Mouse (Mus musculus): ENCODE data around the gene Dlgap1. TPM values are rescaled to one million over a fixed set of nuclear protein-coding genes. Genes with fewer than 3 reads are reported as not detected.
A peak's percentile ranks its signal among the peaks of the same experiment; 100 is the strongest.

The Dlgap1 gene
- polyA plus RNA-seq, 1 experiment from 2014 or later = 3.8 TPM

GRCm38 (mm10) chr17:70849399-70850232 lies 880.7 kb downstream of the Dlgap1 start:
- no peaks in the 10 kb centered on the region for H3K9me3 ChIP-seq (ENCODE audit: control insufficient read depth, low read length)
- peak overlapping the region; percentile 45 for H3K4me3 ChIP-seq (ENCODE audit: low read length)
- H3K9ac ChIP-seq (ENCODE audit: low read depth, low read length) = peak overlapping the region; percentile 70
- peaks cover 23% of the 10 kb centered on the region for H3K4me1 ChIP-seq (ENCODE audit: control insufficient read depth, insufficient read depth, low read length)
- H3K36me3 ChIP-seq (ENCODE audit: control insufficient read depth, insufficient read depth, low read length) = peaks cover 18% of the 10 kb centered on the region
- peak overlapping the region; percentile 98 for H3K27ac ChIP-seq (ENCODE audit: low read depth, low read length)
- peak; percentile 24; the same call in 1 of the 2 replicates for ATAC-seq (ENCODE audit: low FRiP score, low TSS enrichment)
- 0% methylated on average over 33 of the region's 33 CpGs for WGBS
- H3K27me3 ChIP-seq (ENCODE audit: control insufficient read depth, insufficient read depth, low read length) = no peaks in the 10 kb centered on the region
- peak overlapping the region; percentile 75 for H3K4me2 ChIP-seq (replicated peaks; ENCODE audit: low read depth, low read length)

GRCm38 (mm10) chr17:70850233-70850995 lies 881.5 kb downstream of the Dlgap1 start:
- Histone ChIP-seq H3K36me3 (ENCODE audit: control insufficient read depth, insufficient read depth, low read length) (peaks cover 11% of the 10 kb centered on the region), H3K9ac (ENCODE audit: low read depth, low read length) (peak overlapping the region; percentile 70), H3K4me1 (ENCODE audit: control insufficient read depth, insufficient read depth, low read length) (peaks cover 23% of the 10 kb centered on the region), H3K4me3 (ENCODE audit: low read length) (peak overlapping the region; percentile 45), H3K9me3 (ENCODE audit: control insufficient read depth, low read length) (no peaks in the 10 kb centered on the region), H3K4me2 (replicated peaks; ENCODE audit: low read depth, low read length) (peak overlapping the region; percentile 75), H3K27me3 (ENCODE audit: control insufficient read depth, insufficient read depth, low read length) (no peaks in the 10 kb centered on the region), H3K27ac (ENCODE audit: low read depth, low read length) (peak overlapping the region; percentile 98)
- peak; percentile 7; the same call in 1 of the 2 replicates for ATAC-seq (ENCODE audit: low FRiP score, low TSS enrichment)
- under 1% methylated on average over 40 of the region's 40 CpGs for WGBS

GRCm38 (mm10) chr17:70850996-70851991 lies 882.4 kb downstream of the Dlgap1 start:
- Histone ChIP-seq H3K9ac (ENCODE audit: low read depth, low read length) (peak overlapping the region; percentile 70), H3K27ac (ENCODE audit: low read depth, low read length) (peak overlapping the region; percentile 98), H3K27me3 (ENCODE audit: control insufficient read depth, insufficient read depth, low read length) (no peaks in the 10 kb centered on the region), H3K9me3 (ENCODE audit: control insufficient read depth, low read length) (no peaks in the 10 kb centered on the region), H3K4me2 (replicated peaks; ENCODE audit: low read depth, low read length) (peak overlapping the region; percentile 75), H3K36me3 (ENCODE audit: control insufficient read depth, insufficient read depth, low read length) (peaks cover 2% of the 10 kb centered on the region; the same call in 1 of the 2 replicates), H3K4me1 (ENCODE audit: control insufficient read depth, insufficient read depth, low read length) (peaks cover 14% of the 10 kb centered on the region), H3K4me3 (ENCODE audit: low read length) (peak overlapping the region; percentile 45)
- ATAC-seq (ENCODE audit: low FRiP score, low TSS enrichment) = peak; percentile 73
- under 1% methylated on average over 53 of the region's 54 CpGs for WGBS

GRCm38 (mm10) chr17:70852011-70852685 lies 883.3 kb downstream of the Dlgap1 start:
- Histone ChIP-seq H3K36me3 (ENCODE audit: control insufficient read depth, insufficient read depth, low read length) (no peaks in the 10 kb centered on the region), H3K27me3 (ENCODE audit: control insufficient read depth, insufficient read depth, low read length) (no peaks in the 10 kb centered on the region), H3K4me3 (ENCODE audit: low read length) (peak overlapping the region; percentile 45), H3K27ac (ENCODE audit: low read depth, low read length) (peak overlapping the region; percentile 98), H3K9me3 (ENCODE audit: control insufficient read depth, low read length) (no peaks in the 10 kb centered on the region), H3K4me1 (ENCODE audit: control insufficient read depth, insufficient read depth, low read length) (peaks cover 9% of the 10 kb centered on the region; the same call in 1 of the 2 replicates), H3K9ac (ENCODE audit: low read depth, low read length) (peak overlapping the region; percentile 70), H3K4me2 (replicated peaks; ENCODE audit: low read depth, low read length) (peak overlapping the region; percentile 75)
- no peak for ATAC-seq (ENCODE audit: low FRiP score, low TSS enrichment)
- WGBS = under 1% methylated on average over 29 of the region's 29 CpGs

- H3K9me3 ChIP-seq (ENCODE audit: control insufficient read depth, low read length) = no peaks in the 10 kb centered on the region
- H3K4me1 ChIP-seq (ENCODE audit: control insufficient read depth, insufficient read depth, low read length) = peaks cover 5% of the 10 kb centered on the region; the same call in 1 of the 2 replicates
- H3K27me3 ChIP-seq (ENCODE audit: control insufficient read depth, insufficient read depth, low read length) = no peaks in the 10 kb centered on the region
- H3K27ac ChIP-seq (ENCODE audit: low read depth, low read length) = peak overlapping the region; percentile 97
- no peaks in the 10 kb centered on the region for H3K36me3 ChIP-seq (ENCODE audit: control insufficient read depth, insufficient read depth, low read length)
- peak overlapping the region; percentile 75 for H3K4me2 ChIP-seq (replicated peaks; ENCODE audit: low read depth, low read length)
- ATAC-seq (ENCODE audit: low FRiP score, low TSS enrichment) = peak; percentile 58
- H3K9ac ChIP-seq (ENCODE audit: low read depth, low read length) = peak overlapping the region; percentile 70
- H3K4me3 ChIP-seq (ENCODE audit: low read length) = peak overlapping the region; percentile 45
- under 1% methylated on average over 51 of the region's 51 CpGs for WGBS
Observed at GRCm38 (mm10) chr17:70852686-70853386, 884.0 kb downstream of the Dlgap1 start.

- H3K4me3 ChIP-seq (ENCODE audit: low read length) = peak within 1 kb of the TSS; percentile 45
- H3K27me3 ChIP-seq (ENCODE audit: control insufficient read depth, insufficient read depth, low read length) = no peaks in the 10 kb centered on the region
- H3K36me3 ChIP-seq (ENCODE audit: control insufficient read depth, insufficient read depth, low read length) = no peaks in the 10 kb centered on the region
- peak within 1 kb of the TSS; percentile 97 for H3K27ac ChIP-seq (ENCODE audit: low read depth, low read length)
- 0 out of 2 replicates have a peak, but pooled peaks have one; percentile 3 for ATAC-seq (ENCODE audit: low FRiP score, low TSS enrichment)
- no peaks in the 10 kb centered on the region for H3K9me3 ChIP-seq (ENCODE audit: control insufficient read depth, low read length)
- H3K4me2 ChIP-seq (replicated peaks; ENCODE audit: low read depth, low read length) = peak within 1 kb of the TSS; percentile 75
- H3K9ac ChIP-seq (ENCODE audit: low read depth, low read length) = peak within 1 kb of the TSS; percentile 70
- WGBS = under 1% methylated on average over 29 of the region's 29 CpGs
- H3K4me1 ChIP-seq (ENCODE audit: control insufficient read depth, insufficient read depth, low read length) = peaks cover 5% of the 10 kb centered on the region; the same call in 1 of the 2 replicates
Observed at GRCm38 (mm10) chr17:70853436-70853905, 884.6 kb downstream of the Dlgap1 start, which contains the start of gene Tgif1. Tgif1 (minus strand) TSS chr17:70853546.

GRCm38 (mm10) chr17:70854021-70854420 lies 885.1 kb downstream of the Dlgap1 start:
- no peaks in the 10 kb centered on the region for H3K9me3 ChIP-seq (ENCODE audit: control insufficient read depth, low read length)
- peaks cover 5% of the 10 kb centered on the region; the same call in 1 of the 2 replicates for H3K4me1 ChIP-seq (ENCODE audit: control insufficient read depth, insufficient read depth, low read length)
- peak overlapping the region; percentile 45; the same call in 1 of the 2 replicates for H3K4me3 ChIP-seq (ENCODE audit: low read length)
- H3K4me2 ChIP-seq (replicated peaks; ENCODE audit: low read depth, low read length) = peak overlapping the region; percentile 75
- no peaks in the 10 kb centered on the region for H3K27me3 ChIP-seq (ENCODE audit: control insufficient read depth, insufficient read depth, low read length)
- peak overlapping the region; percentile 70; the same call in 1 of the 2 replicates for H3K9ac ChIP-seq (ENCODE audit: low read depth, low read length)
- no peaks in the 10 kb centered on the region for H3K36me3 ChIP-seq (ENCODE audit: control insufficient read depth, insufficient read depth, low read length)
- no peak for ATAC-seq (ENCODE audit: low FRiP score, low TSS enrichment)
- no peak overlapping the region; the same call in 1 of the 2 replicates for H3K27ac ChIP-seq (ENCODE audit: low read depth, low read length)
- WGBS = 24% methylated on average over 6 of the region's 6 CpGs

All from kidney, embryonic 14.5 days (tissue).